Mouse (Mus musculus) heart, embryonic 14.5 days (tissue): Measurements from ENCODE around the gene Syvn1. TPM values are rescaled to one million over a fixed set of nuclear protein-coding genes. Genes with fewer than 3 reads are reported as not detected.
"Not testable (repeated sequence)": the region's sequence is repeated elsewhere in the genome, so short reads cannot be mapped to it uniquely, and the experiment has no call there.

ENCODE experiments used
- ATAC-seq: fragments of 200-750 bp; cut with Nextera tagmentation; 2 replicates; pipeline ENCODE4 v1.8.0; 2017; ENCODE audit warnings: low read depth, moderate TSS enrichment; ENCODE audit not compliant: insufficient number of reproducible peaks, insufficient read depth, low FRiP score
- H3K27ac ChIP-seq, 2 experiments: fragments of 200-500 bp in 1 of 2; fragments of 300-500 bp in 1 of 2; sonication (generic) in 1 of 2; replicated peaks in 1 of 2; 2 replicates each; pipeline ENCODE4 v1.5.1; 2012 to 2014; ENCODE audit warnings: low read depth in 2 of 2, low read length in 2 of 2, control low read depth in 1 of 2, mild to moderate bottlenecking in 1 of 2, mixed read lengths in 1 of 2; ENCODE audit not compliant: control insufficient read depth in 1 of 2, insufficient read depth in 1 of 2
- H3K27me3 ChIP-seq: fragments of 300-500 bp; sonication (generic); 2 replicates; pipeline ENCODE4 v1.6.1; 2014; ENCODE audit warnings: mild to moderate bottlenecking, low read length, control low read depth; ENCODE audit not compliant: control insufficient read depth, insufficient read depth
- H3K36me3 ChIP-seq: fragments of 300-500 bp; sonication (generic); 2 replicates; pipeline ENCODE4 v1.6.1; 2014; ENCODE audit warnings: mild to moderate bottlenecking, control low read depth, low read length, mixed read lengths; ENCODE audit not compliant: control insufficient read depth, insufficient read depth
- H3K4me1 ChIP-seq, 2 experiments: fragments of 200-500 bp in 1 of 2; fragments of 300-500 bp in 1 of 2; sonication (generic) in 1 of 2; 2 replicates each; pipeline ENCODE4 v1.6.1; 2012 to 2014; ENCODE audit warnings: low read length in 2 of 2, control low read depth in 1 of 2, mixed read lengths in 1 of 2; ENCODE audit not compliant: control insufficient read depth in 2 of 2, insufficient read depth in 2 of 2
- H3K4me2 ChIP-seq: fragments of 300-500 bp; sonication (generic); 2 replicates; pipeline ENCODE4 v1.6.1; 2014; ENCODE audit warnings: mild to moderate bottlenecking, low read length
- H3K4me3 ChIP-seq, 2 experiments: fragments of 200-500 bp in 1 of 2; fragments of 300-500 bp in 1 of 2; sonication (generic) in 1 of 2; 2 replicates each; pipeline ENCODE4 v1.5.1; 2012 to 2014; ENCODE audit warnings: low read length in 2 of 2, mild to moderate bottlenecking in 2 of 2, control low read depth in 1 of 2, low read depth in 1 of 2, moderate library complexity in 1 of 2; ENCODE audit not compliant: control insufficient read depth in 1 of 2, insufficient read depth in 1 of 2
- H3K9ac ChIP-seq: fragments of 300-500 bp; sonication (generic); 2 replicates; pipeline ENCODE4 v1.6.1; 2014; ENCODE audit warnings: mild to moderate bottlenecking, low read length
- H3K9me3 ChIP-seq: fragments of 300-500 bp; sonication (generic); 2 replicates; pipeline ENCODE4 v1.6.1; 2016; ENCODE audit warnings: low read length, control low read depth; ENCODE audit not compliant: control insufficient read depth
- WGBS: fragments of 180-500 bp; shearing (Covaris S2); extraction: QIAGEN DNeasy Blood & Tissue Kit; methylation state at CpG from one replicate; pipeline ENCODE4 v1.1.7; 2014; 5-methylcytosine and 5-hydroxymethylcytosine counted together
- polyA plus RNA-seq: library from polyadenylated mRNA; unstranded; fragments of >200 nt; fragmentation: Nextera tagmentation; extraction: Ambion mirVana; gene quantifications from 2 replicates; pipeline ENCODE4 v1.2.1, GENCODE M21; 2014

Gene Syvn1
- polyA plus RNA-seq, 1 experiment from 2014 or later: 14.8 TPM

DNA sequence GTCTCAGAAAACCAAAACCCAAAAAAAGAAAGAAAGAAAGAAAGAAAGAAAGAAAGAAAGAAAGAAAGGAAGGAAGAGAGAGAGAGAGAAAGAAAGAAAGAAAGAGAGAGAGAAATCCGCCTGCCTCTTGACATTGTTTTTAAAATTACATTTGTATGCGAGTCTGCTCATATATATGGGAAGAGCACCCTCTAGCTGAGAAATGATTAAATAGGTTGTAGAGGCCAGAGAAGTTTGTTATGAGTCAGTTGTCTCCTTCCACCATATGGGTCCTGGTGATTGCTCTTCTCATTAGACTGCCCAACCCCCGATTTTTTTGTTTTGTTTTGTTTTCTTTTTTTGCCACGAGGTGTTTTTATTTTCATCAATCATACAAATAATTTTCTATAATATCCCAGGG, 2.3 kb upstream of the Syvn1 start:
- 53% methylated on average over 4 of the region's 4 CpGs for WGBS
- H3K4me3 ChIP-seq, ATAC-seq, H3K9ac ChIP-seq, H3K4me2 ChIP-seq, H3K27ac ChIP-seq, H3K27me3 ChIP-seq, H3K9me3 ChIP-seq: not testable (repeated sequence)
- H3K36me3 ChIP-seq: peaks cover 11% of the 10 kb centered on the region
- H3K4me1 ChIP-seq: peaks cover 6 to 19% of the 10 kb centered on the region in 2 experiments; a peak in 3 of 4 replicates

GRCm38 (mm10) chr19:6045366-6046293, 746 bp upstream of the Syvn1 start:
- peak overlapping the region; percentile 89 to 99 for H3K27ac ChIP-seq
- H3K27me3 ChIP-seq: no peaks in the 10 kb centered on the region
- H3K36me3 ChIP-seq: peaks cover 26% of the 10 kb centered on the region
- H3K9ac ChIP-seq: peak overlapping the region; percentile 91
- 14% methylated on average over 20 of the region's 20 CpGs for WGBS
- H3K4me3 ChIP-seq: peak overlapping the region; percentile 88 to 90
- peak overlapping the region; percentile 89 for H3K4me2 ChIP-seq
- H3K4me1 ChIP-seq: peaks cover 6 to 19% of the 10 kb centered on the region in 2 experiments; a peak in 3 of 4 replicates
- H3K9me3 ChIP-seq: no peaks in the 10 kb centered on the region
- ATAC-seq: peak; percentile 25; the same call in 1 of the 2 replicates

DNA sequence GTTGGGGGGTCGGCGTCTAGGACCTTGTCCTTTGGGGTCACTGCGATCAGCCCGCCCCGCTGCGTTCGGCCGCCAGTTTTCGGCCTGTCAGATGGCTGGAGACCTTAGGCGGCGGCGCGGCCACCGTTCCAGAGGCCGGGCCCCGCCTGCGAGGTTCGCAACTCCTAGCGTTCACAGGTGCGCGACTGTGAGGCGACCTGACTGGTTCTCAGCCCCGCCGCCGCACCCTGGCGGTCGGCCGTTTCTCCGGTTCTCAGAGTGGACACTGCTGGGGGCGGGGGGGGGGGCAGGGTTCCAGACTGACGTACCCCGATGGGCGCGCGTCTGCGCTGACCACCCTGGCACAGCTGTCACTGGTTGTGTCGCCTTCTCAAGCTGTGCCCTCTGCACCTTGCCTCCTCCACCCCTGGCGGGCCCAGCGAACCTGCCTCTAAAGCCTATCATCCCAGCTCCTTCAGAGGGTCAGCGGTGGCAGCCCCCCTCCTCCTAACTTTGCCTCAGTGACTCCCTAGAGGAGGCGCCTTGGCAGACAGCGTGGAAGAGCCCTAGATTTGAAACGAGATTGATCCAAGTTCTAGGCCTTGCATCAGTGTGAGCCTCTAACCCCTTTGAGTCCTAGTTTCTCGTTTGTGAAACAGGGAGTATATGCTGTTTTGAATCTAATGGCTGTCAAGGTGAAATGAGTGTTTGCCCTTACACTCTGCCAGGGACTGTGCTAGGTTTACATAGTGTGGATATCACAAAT, 950 bp downstream of the Syvn1 start:
- H3K9ac ChIP-seq: peak overlapping the region; percentile 91
- peak; percentile 5 for ATAC-seq
- peaks cover 6 to 19% of the 10 kb centered on the region in 2 experiments; a peak in 3 of 4 replicates for H3K4me1 ChIP-seq
- peak overlapping the region; percentile 88 to 90 for H3K4me3 ChIP-seq
- H3K36me3 ChIP-seq: peaks cover 43% of the 10 kb centered on the region
- no peaks in the 10 kb centered on the region for H3K27me3 ChIP-seq
- peak overlapping the region; percentile 89 for H3K4me2 ChIP-seq
- WGBS: 2% methylated on average over 44 of the region's 44 CpGs
- no peaks in the 10 kb centered on the region for H3K9me3 ChIP-seq
- H3K27ac ChIP-seq: peak overlapping the region; percentile 99

GRCm38 (mm10) chr19:6047899-6048166, 1.5 kb downstream of the Syvn1 start:
- H3K36me3 ChIP-seq: peaks cover 48% of the 10 kb centered on the region
- no peaks in the 10 kb centered on the region for H3K9me3 ChIP-seq
- peak overlapping the region; percentile 89 for H3K4me2 ChIP-seq
- no peak overlapping the region; a peak in 1 of 4 replicates for H3K27ac ChIP-seq
- WGBS: 80% methylated on average over 8 of the region's 8 CpGs
- peaks cover 6 to 19% of the 10 kb centered on the region in 2 experiments; a peak in 3 of 4 replicates for H3K4me1 ChIP-seq
- ATAC-seq: no peak
- no peaks in the 10 kb centered on the region for H3K27me3 ChIP-seq
- H3K9ac ChIP-seq: peak overlapping the region; percentile 91
- peak overlapping the region; percentile 88 to 90 for H3K4me3 ChIP-seq

DNA sequence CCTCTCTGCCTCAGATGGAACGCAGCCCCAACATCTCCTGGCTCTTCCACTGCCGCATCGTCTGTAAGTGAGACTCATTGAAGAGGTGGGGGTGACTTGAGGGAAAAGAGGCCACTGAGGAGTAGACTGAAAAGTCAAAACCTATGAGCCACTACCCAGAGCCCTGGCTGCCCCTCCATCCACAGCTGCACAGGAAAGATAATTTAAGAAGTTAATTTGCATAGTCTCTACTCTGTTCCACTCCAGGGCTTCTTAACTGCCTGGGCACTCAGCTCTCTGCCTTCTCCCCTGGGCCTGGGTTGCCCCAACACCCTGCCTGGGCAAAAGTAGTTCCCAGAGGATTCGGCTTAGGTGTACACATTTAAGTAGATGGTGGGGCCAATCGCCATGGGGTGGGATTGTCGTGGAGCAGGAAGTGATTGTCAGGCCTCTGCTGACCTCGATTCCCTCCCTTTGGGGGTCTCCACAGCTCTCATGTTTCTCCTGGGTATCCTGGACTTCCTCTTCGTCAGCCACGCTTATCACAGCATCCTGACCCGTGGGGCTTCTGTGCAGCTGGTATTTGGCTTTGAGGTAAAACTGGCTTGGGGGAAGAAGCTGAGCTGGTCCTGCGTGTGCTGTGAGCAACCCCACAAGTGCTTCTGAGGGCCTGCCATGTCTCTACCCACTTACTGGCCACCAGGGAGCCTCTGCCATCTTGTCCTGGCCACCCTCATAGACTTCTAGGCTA, 2.5 kb downstream of the Syvn1 start:
- Histone ChIP-seq H3K9me3 (no peaks in the 10 kb centered on the region), H3K4me3 (no peak overlapping the region), H3K9ac (no peak overlapping the region), H3K4me1 (peaks cover 6 to 19% of the 10 kb centered on the region in 2 experiments; a peak in 3 of 4 replicates), H3K27me3 (no peaks in the 10 kb centered on the region), H3K27ac (no peak overlapping the region), H3K36me3 (peaks cover 59% of the 10 kb centered on the region), H3K4me2 (no peak overlapping the region)
- no peak for ATAC-seq
- WGBS: 81% methylated on average over 11 of the region's 11 CpGs

- Histone ChIP-seq H3K27ac (no peak overlapping the region), H3K27me3 (no peaks in the 10 kb centered on the region), H3K9ac (no peak overlapping the region), H3K4me3 (no peak overlapping the region), H3K9me3 (no peaks in the 10 kb centered on the region), H3K4me2 (no peak overlapping the region), H3K36me3 (peaks cover 82% of the 10 kb centered on the region), H3K4me1 (peaks cover 7 to 18% of the 10 kb centered on the region in 2 experiments)
- ATAC-seq: no peak
- WGBS: 78% methylated on average over 7 of the region's 7 CpGs
Observed at GRCm38 (mm10) chr19:6052516-6052915, 6.1 kb downstream of the Syvn1 start.

DNA sequence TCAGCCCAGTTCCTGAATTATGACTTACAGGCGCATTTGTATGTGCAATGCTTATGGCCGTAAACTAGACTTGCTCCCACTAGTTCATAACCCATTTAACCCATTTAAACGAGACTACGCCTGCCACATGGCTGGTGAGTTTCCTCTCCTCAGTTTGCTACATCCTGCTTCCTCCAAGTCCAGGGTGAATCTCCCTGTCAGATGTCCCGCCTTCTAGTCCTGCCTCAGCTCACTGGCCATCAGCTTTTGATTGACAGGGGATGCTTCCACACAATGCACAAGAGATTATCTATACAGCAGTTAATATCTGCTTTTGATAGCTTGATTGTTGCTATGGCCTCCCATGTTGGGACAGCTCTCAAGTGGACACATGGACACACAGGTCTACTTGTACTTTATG, 7.9 kb downstream of the Syvn1 start:
- no peaks in the 10 kb centered on the region for H3K9me3 ChIP-seq
- no peak overlapping the region for H3K4me2 ChIP-seq
- no peaks in the 10 kb centered on the region for H3K27me3 ChIP-seq
- no peak overlapping the region for H3K27ac ChIP-seq
- H3K4me1 ChIP-seq: peaks cover 2 to 17% of the 10 kb centered on the region in 2 experiments; a peak in 3 of 4 replicates
- H3K9ac ChIP-seq: no peak overlapping the region
- H3K4me3 ChIP-seq: no peak overlapping the region
- no peak for ATAC-seq
- WGBS: 77% methylated on average over 5 of the region's 5 CpGs
- H3K36me3 ChIP-seq: peaks cover 78% of the 10 kb centered on the region
